Mouse (Mus musculus): Measurements from ENCODE around the gene Igfbp3. TPM values are rescaled to one million over a fixed set of nuclear protein-coding genes. Genes with fewer than 3 reads are reported as not detected.

The Igfbp3 gene
- polyA plus RNA-seq, 1 experiment from 2014 or later, result 45.9 TPM

GRCm38 (mm10) chr11:7164416-7164815 lies 49.3 kb downstream of the Igfbp3 start:
- Histone ChIP-seq H3K4me2 (replicated peaks; ENCODE audit: low read depth, low read length) (no peak overlapping the region), H3K9me3 (ENCODE audit: low read length) (no peaks in the 10 kb centered on the region)
- no peak for ATAC-seq

GRCm38 (mm10) chr11:7161502-7162174 lies 52.1 kb downstream of the Igfbp3 start:
- Histone ChIP-seq H3K36me3 (ENCODE audit: insufficient read depth, low read length) (no peaks in the 10 kb centered on the region), H3K9me3 (ENCODE audit: low read length) (no peaks in the 10 kb centered on the region), H3K27me3 (replicated peaks; ENCODE audit: insufficient read depth, low read length) (no peaks in the 10 kb centered on the region), H3K27ac (ENCODE audit: low read length) (no peak overlapping the region), H3K9ac (replicated peaks; ENCODE audit: low read depth) (no peak overlapping the region), H3K4me3 (ENCODE audit: low read depth, low read length) (no peak overlapping the region), H3K4me2 (replicated peaks; ENCODE audit: low read depth, low read length) (no peak overlapping the region), H3K4me1 (ENCODE audit: insufficient read depth, low read depth, low read length) (0 out of 2 replicates have a peak, but pooled peaks cover 7% of the 10 kb centered on the region)
- TF ChIP-seq CTCF (IDR thresholded peaks at IDR 0.05), result peak; percentile 89
- TF ChIP-seq EP300 (IDR thresholded peaks at IDR 0.05), result no peak
- ATAC-seq, result no peak
- 71% methylated on average over 8 of the region's 8 CpGs for WGBS
- DNase-seq (ENCODE audit: low spot score), result peak; percentile 49

More at GRCm38 (mm10) chr11:7164416-7164815, 49.3 kb downstream of the Igfbp3 start:
- Histone ChIP-seq H3K36me3 (ENCODE audit: insufficient read depth, low read length) (no peaks in the 10 kb centered on the region), H3K4me3 (ENCODE audit: low read depth, low read length) (no peak overlapping the region), H3K27me3 (replicated peaks; ENCODE audit: insufficient read depth, low read length) (no peaks in the 10 kb centered on the region), H3K27ac (ENCODE audit: low read length) (no peak overlapping the region), H3K4me1 (ENCODE audit: insufficient read depth, low read depth, low read length) (0 out of 2 replicates have a peak, but pooled peaks cover 7% of the 10 kb centered on the region), H3K9ac (replicated peaks; ENCODE audit: low read depth) (no peak overlapping the region)
- TF ChIP-seq EP300 (IDR thresholded peaks at IDR 0.05) (no peak), CTCF (IDR thresholded peaks at IDR 0.05) (no peak)
- DNase-seq (ENCODE audit: low spot score), result no peak
- 72% methylated on average over 4 of the region's 4 CpGs for WGBS

GRCm38 (mm10) chr11:7160637-7161101 lies 53.1 kb downstream of the Igfbp3 start:
- Histone ChIP-seq H3K36me3 (ENCODE audit: insufficient read depth, low read length) (no peaks in the 10 kb centered on the region), H3K4me1 (ENCODE audit: insufficient read depth, low read depth, low read length) (0 out of 2 replicates have a peak, but pooled peaks cover 7% of the 10 kb centered on the region), H3K9ac (replicated peaks; ENCODE audit: low read depth) (no peak overlapping the region), H3K4me2 (replicated peaks; ENCODE audit: low read depth, low read length) (no peak overlapping the region), H3K9me3 (ENCODE audit: low read length) (no peaks in the 10 kb centered on the region), H3K27ac (ENCODE audit: low read length) (no peak overlapping the region; the same call in 1 of the 2 replicates), H3K4me3 (ENCODE audit: low read depth, low read length) (no peak overlapping the region), H3K27me3 (replicated peaks; ENCODE audit: insufficient read depth, low read length) (no peaks in the 10 kb centered on the region)
- 13% methylated on average over 4 of the region's 4 CpGs for WGBS
- TF ChIP-seq EP300 (IDR thresholded peaks at IDR 0.05) (no peak), CTCF (IDR thresholded peaks at IDR 0.05) (no peak)
- peak; percentile 52 for DNase-seq (ENCODE audit: low spot score)
- peak; percentile 76 for ATAC-seq

GRCm38 (mm10) chr11:7160146-7160545 lies 53.6 kb downstream of the Igfbp3 start:
- ATAC-seq, result 0 out of 2 replicates have a peak, but pooled peaks have one; percentile 24

GRCm38 (mm10) chr11:7158196-7158595 lies 55.5 kb downstream of the Igfbp3 start:
- H3K36me3 ChIP-seq (ENCODE audit: insufficient read depth, low read length), result no peaks in the 10 kb centered on the region
- H3K27ac ChIP-seq (ENCODE audit: low read length), result no peak overlapping the region
- 0 out of 2 replicates have a peak, but pooled peaks cover 7% of the 10 kb centered on the region for H3K4me1 ChIP-seq (ENCODE audit: insufficient read depth, low read depth, low read length)
- no peak overlapping the region for H3K4me3 ChIP-seq (ENCODE audit: low read depth, low read length)
- TF ChIP-seq CTCF (IDR thresholded peaks at IDR 0.05) (no peak), EP300 (IDR thresholded peaks at IDR 0.05) (no peak)
- DNase-seq (ENCODE audit: low spot score) (no peak), ATAC-seq (no peak)
- H3K9me3 ChIP-seq (ENCODE audit: low read length), result no peaks in the 10 kb centered on the region
- no peak overlapping the region for H3K9ac ChIP-seq (replicated peaks; ENCODE audit: low read depth)
- H3K27me3 ChIP-seq (replicated peaks; ENCODE audit: insufficient read depth, low read length), result no peaks in the 10 kb centered on the region
- 64% methylated on average over 6 of the region's 6 CpGs for WGBS
- H3K4me2 ChIP-seq (replicated peaks; ENCODE audit: low read depth, low read length), result no peak overlapping the region

More at GRCm38 (mm10) chr11:7160146-7160545, 53.6 kb downstream of the Igfbp3 start:
- H3K9me3 ChIP-seq (ENCODE audit: low read length), result no peaks in the 10 kb centered on the region
- no peaks in the 10 kb centered on the region for H3K36me3 ChIP-seq (ENCODE audit: insufficient read depth, low read length)
- no peak overlapping the region for H3K4me2 ChIP-seq (replicated peaks; ENCODE audit: low read depth, low read length)
- no peak overlapping the region for H3K4me3 ChIP-seq (ENCODE audit: low read depth, low read length)
- H3K27me3 ChIP-seq (replicated peaks; ENCODE audit: insufficient read depth, low read length), result no peaks in the 10 kb centered on the region
- H3K27ac ChIP-seq (ENCODE audit: low read length), result no peak overlapping the region
- TF ChIP-seq CTCF (IDR thresholded peaks at IDR 0.05) (no peak), EP300 (IDR thresholded peaks at IDR 0.05) (no peak)
- DNase-seq (ENCODE audit: low spot score), result no peak
- H3K9ac ChIP-seq (replicated peaks; ENCODE audit: low read depth), result no peak overlapping the region
- H3K4me1 ChIP-seq (ENCODE audit: insufficient read depth, low read depth, low read length), result 0 out of 2 replicates have a peak, but pooled peaks cover 7% of the 10 kb centered on the region
- 37% methylated on average over 6 of the region's 6 CpGs for WGBS

GRCm38 (mm10) chr11:7156427-7156826 lies 57.3 kb downstream of the Igfbp3 start:
- Histone ChIP-seq H3K4me3 (ENCODE audit: low read depth, low read length) (no peak overlapping the region), H3K36me3 (ENCODE audit: insufficient read depth, low read length) (no peaks in the 10 kb centered on the region), H3K27ac (ENCODE audit: low read length) (no peak overlapping the region), H3K9me3 (ENCODE audit: low read length) (no peaks in the 10 kb centered on the region), H3K27me3 (replicated peaks; ENCODE audit: insufficient read depth, low read length) (no peaks in the 10 kb centered on the region), H3K4me1 (ENCODE audit: insufficient read depth, low read depth, low read length) (0 out of 2 replicates have a peak, but pooled peaks cover 7% of the 10 kb centered on the region), H3K9ac (replicated peaks; ENCODE audit: low read depth) (no peak overlapping the region), H3K4me2 (replicated peaks; ENCODE audit: low read depth, low read length) (no peak overlapping the region)
- no peak for TF ChIP-seq EP300 (IDR thresholded peaks at IDR 0.05)
- TF ChIP-seq CTCF (IDR thresholded peaks at IDR 0.05), result no peak
- DNase-seq (ENCODE audit: low spot score) (no peak), ATAC-seq (no peak; the same call in 1 of the 2 replicates)
- 40% methylated on average over 4 of the region's 4 CpGs for WGBS

Other genes with a start within 250 kb of the Igfbp3 start
- gene Adcy1, start 150.4 kb downstream of the Igfbp3 start, polyA plus RNA-seq (2015; fragmentation: Nextera tagmentation; extraction: Ambion mirVana), result 0.24 and 0.31 TPM in 2 replicates
- gene Gm11985, start 25.4 kb downstream of the Igfbp3 start, polyA plus RNA-seq (2015; fragmentation: Nextera tagmentation; extraction: Ambion mirVana), result not detected in 2 replicates
- gene Igfbp1, start 16.1 kb downstream of the Igfbp3 start, polyA plus RNA-seq (2015; fragmentation: Nextera tagmentation; extraction: Ambion mirVana), result 0.23 and 0.69 TPM in 2 replicates

Measured in lung, postnatal 0 days (tissue).